Mouse (Mus musculus) MEL (cell line): Measurements from ENCODE around the gene Tm9sf1. TPM values are rescaled to one million over a fixed set of nuclear protein-coding genes. Genes with fewer than 3 reads are reported as not detected.

Experiments
- DNase-seq: peaks from one replicate; pipeline ENCODE4 v3.0.0; 2011; ENCODE audit warnings: low read depth, low spot score
- H3K27ac ChIP-seq: 2 replicates; pipeline ENCODE4 v1.5.1; 2012; ENCODE audit warnings: low read depth, mild to moderate bottlenecking, control low read depth, low read length, moderate library complexity; ENCODE audit not compliant: control insufficient read depth
- H3K27me3 ChIP-seq, 2 experiments: fragments of 150-350 bp in 1 of 2; sonication (generic) in 1 of 2; 2 replicates each; pipeline ENCODE4 v1.6.1; 2012; ENCODE audit warnings: low read length in 2 of 2, mild to moderate bottlenecking in 2 of 2, improper control_type of control experiment in 1 of 2, moderate library complexity in 1 of 2; ENCODE audit not compliant: insufficient read depth in 2 of 2, control insufficient read depth in 1 of 2
- H3K36me3 ChIP-seq, 2 experiments: 2 replicates each; pipeline ENCODE4 v1.6.1; 2012 to 2014; ENCODE audit warnings: low read length in 2 of 2, improper control_type of control experiment in 1 of 2, inconsistent platforms in 1 of 2, mild to moderate bottlenecking in 1 of 2; ENCODE audit not compliant: insufficient read depth in 2 of 2, control insufficient read depth in 1 of 2
- H3K4me1 ChIP-seq, 2 experiments: fragments of 150-350 bp in 1 of 2; sonication (generic) in 1 of 2; 2 replicates each; pipeline ENCODE4 v1.6.1; 2012; ENCODE audit warnings: low read length in 2 of 2, improper control_type of control experiment in 1 of 2, mild to moderate bottlenecking in 1 of 2; ENCODE audit not compliant: insufficient read depth in 2 of 2, control insufficient read depth in 1 of 2
- H3K4me3 ChIP-seq, 2 experiments: fragments of 150-350 bp in 1 of 2; sonication (generic) in 1 of 2; 2 replicates each; pipeline ENCODE4 v1.5.1; 2012; ENCODE audit warnings: low read depth in 2 of 2, low read length in 2 of 2, mild to moderate bottlenecking in 2 of 2, moderate library complexity in 2 of 2, control low read depth in 1 of 2, improper control_type of control experiment in 1 of 2; ENCODE audit not compliant: control insufficient read depth in 1 of 2, insufficient read depth in 1 of 2
- H3K79me2 ChIP-seq: 2 replicates; pipeline ENCODE4 v1.6.1; 2012; ENCODE audit warnings: mild to moderate bottlenecking, low read length, moderate library complexity; ENCODE audit not compliant: control insufficient read depth, poor library complexity, insufficient read depth
- H3K9ac ChIP-seq: 2 replicates; pipeline ENCODE4 v1.6.1; 2012; ENCODE audit warnings: low read depth, mild to moderate bottlenecking, control low read depth, low read length, moderate library complexity; ENCODE audit not compliant: control insufficient read depth, poor library complexity, severe bottlenecking
- H3K9me3 ChIP-seq: fragments of 150-350 bp; sonication (generic); replicated peaks from 2 replicates; pipeline ENCODE4 v1.6.1; 2012; ENCODE audit warnings: mild to moderate bottlenecking, low read length, improper control_type of control experiment, moderate library complexity; ENCODE audit not compliant: insufficient read depth
- CHD1 ChIP-seq: IDR thresholded peaks from 2 replicates; pipeline ENCODE4 v1.6.1; 2012; ENCODE audit warnings: low read depth, mild to moderate bottlenecking, inconsistent platforms, low read length, improper control_type of control experiment
- CHD2 ChIP-seq: IDR thresholded peaks from 2 replicates; pipeline ENCODE4 v1.6.1; 2011; ENCODE audit warnings: low read length, improper control_type of control experiment
- E2F4 ChIP-seq: IDR thresholded peaks from 2 replicates; pipeline ENCODE4 v1.6.1; 2011; ENCODE audit warnings: low read depth, low read length, improper control_type of control experiment, borderline replicate concordance
- ELF1 ChIP-seq: IDR thresholded peaks from 2 replicates; pipeline ENCODE4 v1.6.1; 2014; ENCODE audit warnings: low read depth, mild to moderate bottlenecking, inconsistent platforms, low read length, improper control_type of control experiment, moderate library complexity
- EP300 ChIP-seq, 2 experiments: IDR thresholded peaks; 2 replicates each; pipeline ENCODE4 v1.6.1; 2011; ENCODE audit warnings: improper control_type of control experiment in 2 of 2, low read length in 2 of 2, low read depth in 1 of 2, mild to moderate bottlenecking in 1 of 2
- ETS1 ChIP-seq: IDR thresholded peaks from 2 replicates; pipeline ENCODE4 v1.6.1; 2012; ENCODE audit warnings: low read depth, mild to moderate bottlenecking, inconsistent platforms, low read length, improper control_type of control experiment, moderate library complexity
- GABPA ChIP-seq: IDR thresholded peaks from 2 replicates; pipeline ENCODE4 v1.6.1; 2012; ENCODE audit warnings: low read depth, mild to moderate bottlenecking, inconsistent platforms, low read length, improper control_type of control experiment, moderate library complexity
- GATA1 ChIP-seq: IDR thresholded peaks from 2 replicates; pipeline ENCODE4 v1.6.1; 2011; ENCODE audit warnings: low read depth, low read length, improper control_type of control experiment
- HCFC1 ChIP-seq: IDR thresholded peaks from 2 replicates; pipeline ENCODE4 v1.6.1; 2012; ENCODE audit warnings: low read depth, mild to moderate bottlenecking, inconsistent platforms, low read length, improper control_type of control experiment, moderate library complexity
- JUND ChIP-seq: IDR thresholded peaks from 2 replicates; pipeline ENCODE4 v1.6.1; 2011; ENCODE audit warnings: low read depth, mild to moderate bottlenecking, improper control_type of control experiment, low read length
- MAFK ChIP-seq: IDR thresholded peaks from 2 replicates; pipeline ENCODE4 v1.6.1; 2011; ENCODE audit warnings: low read depth, mild to moderate bottlenecking, low read length, improper control_type of control experiment, borderline replicate concordance
- MAX ChIP-seq: IDR thresholded peaks from 2 replicates; pipeline ENCODE4 v1.6.1; 2011; ENCODE audit warnings: low read length, improper control_type of control experiment
- MAZ ChIP-seq: IDR thresholded peaks from 2 replicates; pipeline ENCODE4 v1.6.1; 2012; ENCODE audit warnings: low read depth, mild to moderate bottlenecking, inconsistent platforms, low read length, improper control_type of control experiment
- MEF2A ChIP-seq: IDR thresholded peaks from 2 replicates; pipeline ENCODE4 v1.6.1; 2014; ENCODE audit warnings: low read depth, mild to moderate bottlenecking, inconsistent platforms, low read length, improper control_type of control experiment; ENCODE audit not compliant: poor library complexity, insufficient replicate concordance, severe bottlenecking; ENCODE audit errors: extremely low read depth
- MXI1 ChIP-seq: IDR thresholded peaks from 2 replicates; pipeline ENCODE4 v1.6.1; 2011; ENCODE audit warnings: mild to moderate bottlenecking, low read depth, low read length, improper control_type of control experiment
- MYB ChIP-seq: IDR thresholded peaks from 2 replicates; pipeline ENCODE4 v1.6.1; 2011; ENCODE audit warnings: mild to moderate bottlenecking, low read depth, low read length, improper control_type of control experiment
- MYC ChIP-seq: IDR thresholded peaks from 2 replicates; pipeline ENCODE4 v1.6.1; 2011; ENCODE audit warnings: low read depth, mild to moderate bottlenecking, low read length, improper control_type of control experiment, moderate library complexity
- NRF1 ChIP-seq: IDR thresholded peaks from 2 replicates; pipeline ENCODE4 v1.6.1; 2014; ENCODE audit warnings: low read depth, mild to moderate bottlenecking, inconsistent platforms, low read length, improper control_type of control experiment, moderate library complexity; ENCODE audit not compliant: poor library complexity, insufficient read depth, severe bottlenecking
- POLR2AphosphoS2 ChIP-seq: IDR thresholded peaks from 2 replicates; pipeline ENCODE4 v1.6.1; 2011; ENCODE audit warnings: low read length, improper control_type of control experiment
- POLR2AphosphoS5 ChIP-seq: IDR thresholded peaks from 2 replicates; pipeline ENCODE4 v1.6.1; 2012; ENCODE audit warnings: low read depth, borderline replicate concordance, mild to moderate bottlenecking, inconsistent platforms, low read length, moderate library complexity, mixed read lengths
- RAD21 ChIP-seq: IDR thresholded peaks from 2 replicates; pipeline ENCODE4 v1.6.1; 2011; ENCODE audit warnings: mild to moderate bottlenecking, low read depth, low read length, improper control_type of control experiment
- RCOR1 ChIP-seq: IDR thresholded peaks from 2 replicates; pipeline ENCODE4 v1.6.1; 2012; ENCODE audit warnings: low read depth, mild to moderate bottlenecking, inconsistent platforms, low read length, improper control_type of control experiment
- SIN3A ChIP-seq: IDR thresholded peaks from 2 replicates; pipeline ENCODE4 v1.6.1; 2012; ENCODE audit warnings: low read length, improper control_type of control experiment, inconsistent platforms
- SMC3 ChIP-seq: IDR thresholded peaks from 2 replicates; pipeline ENCODE4 v1.6.1; 2011; ENCODE audit warnings: low read depth, low read length, improper control_type of control experiment
- TBP ChIP-seq: IDR thresholded peaks from 2 replicates; pipeline ENCODE4 v1.8.0; 2011; ENCODE audit warnings: low read depth, low read length, improper control_type of control experiment
- TCF12 ChIP-seq: IDR thresholded peaks from 2 replicates; pipeline ENCODE4 v1.6.1; 2014; ENCODE audit warnings: low read depth, mild to moderate bottlenecking, inconsistent platforms, low read length, improper control_type of control experiment, moderate library complexity
- UBTF ChIP-seq: IDR thresholded peaks from 2 replicates; pipeline ENCODE4 v1.6.1; 2012; ENCODE audit warnings: low read depth, mild to moderate bottlenecking, inconsistent platforms, low read length, improper control_type of control experiment, moderate library complexity, borderline replicate concordance; ENCODE audit not compliant: insufficient read depth
- USF1 ChIP-seq: IDR thresholded peaks from 2 replicates; pipeline ENCODE4 v1.6.1; 2014; ENCODE audit warnings: low read depth, mild to moderate bottlenecking, inconsistent platforms, low read length, improper control_type of control experiment, moderate library complexity
- USF2 ChIP-seq, 2 experiments: IDR thresholded peaks; 2 replicates each; pipeline ENCODE4 v1.6.1; 2011 to 2012; ENCODE audit warnings: improper control_type of control experiment in 2 of 2, low read length in 2 of 2, borderline replicate concordance in 1 of 2, inconsistent platforms in 1 of 2, low read depth in 1 of 2, mild to moderate bottlenecking in 1 of 2; ENCODE audit not compliant: insufficient read depth in 1 of 2
- ZC3H11A ChIP-seq: IDR thresholded peaks from 2 replicates; pipeline ENCODE4 v1.6.1; 2012; ENCODE audit warnings: low read depth, mild to moderate bottlenecking, inconsistent platforms, low read length, improper control_type of control experiment
- ZKSCAN1 ChIP-seq: IDR thresholded peaks from 2 replicates; pipeline ENCODE4 v1.6.1; 2012; ENCODE audit warnings: low read depth, mild to moderate bottlenecking, inconsistent platforms, low read length, improper control_type of control experiment, moderate library complexity
- ZMIZ1 ChIP-seq: IDR thresholded peaks from 2 replicates; pipeline ENCODE4 v1.6.1; 2012; ENCODE audit warnings: low read depth, mild to moderate bottlenecking, inconsistent platforms, low read length, improper control_type of control experiment, moderate library complexity
- polyA plus RNA-seq, 2 experiments: library from polyadenylated mRNA; stranded (reverse) in 1 of 2; unstranded in 1 of 2; fragments of >175 nt in 1 of 2; fragments of >200 nt in 1 of 2; gene quantifications; 2 replicates each; pipeline versions ENCODE4 v1.2.1 to v1.2.4; 2012; ENCODE audit warnings: low replicate concordance in 2 of 2, low read depth in 1 of 2; ENCODE audit not compliant: insufficient read length in 2 of 2, insufficient read depth in 1 of 2, missing spikeins in 1 of 2
- total RNA-seq: library from RNA; depleted of rRNA; stranded (reverse); fragments of 300-350 nt; gene quantifications from 2 replicates; pipeline ENCODE4 v1.2.3, GENCODE M21; 2012

The Tm9sf1 gene
- total and polyA plus RNA-seq, 3 experiments = 60.5 to 80.1 TPM; not detected in 1

- peak; percentile 43; the same call in 1 of the 2 replicates for TF ChIP-seq TCF12
- peak; percentile 81 for TF ChIP-seq HCFC1
- TF ChIP-seq SIN3A = peak; percentile 54; the same call in 1 of the 2 replicates
- TF ChIP-seq, all 39 proteins: peak for 14
These were observed 52.2 kb downstream of the Tm9sf1 start, which contains the start of gene Rnf31 (continued) for GRCm38 (mm10) chr14:55591331-55591891.

- peak within 1 kb of the TSS; percentile 82 for H3K9ac ChIP-seq
- peaks cover 3 to 39% of the 10 kb centered on the region in 2 experiments for H3K4me1 ChIP-seq
- DNase-seq = peak; percentile 98
- H3K9me3 ChIP-seq = no peaks in the 10 kb centered on the region
- H3K27ac ChIP-seq = peak within 1 kb of the TSS; percentile 86
- peak within 1 kb of the TSS; percentile 80 to 94 for H3K4me3 ChIP-seq
- H3K27me3 ChIP-seq = no peaks in the 10 kb centered on the region
- H3K79me2 ChIP-seq = peaks cover 24% of the 10 kb centered on the region
- H3K36me3 ChIP-seq = peaks cover 3 to 25% of the 10 kb centered on the region in 2 experiments; a peak in 3 of 4 replicates
- no peak for TF ChIP-seq GABPA
- TF ChIP-seq E2F4 = no peak
- peak; percentile 85 for TF ChIP-seq MXI1
- 0 out of 2 replicates have a peak, but pooled peaks have one; percentile 56 for TF ChIP-seq ETS1
- TF ChIP-seq ZC3H11A = no peak
- TF ChIP-seq SIN3A = peak; percentile 85
- no peak; the same call in 1 of the 2 replicates for TF ChIP-seq HCFC1
- TF ChIP-seq RAD21 = no peak
- TF ChIP-seq MYC = no peak
- no peak for TF ChIP-seq CHD2
- TF ChIP-seq CHD1 = no peak
- no peak for TF ChIP-seq GATA1
- TF ChIP-seq USF2 (IDR thresholded peaks at IDR 0.05; ENCODE audit: borderline replicate concordance in 1 of 2, insufficient read depth in 1 of 2, low read depth in 1 of 2, low read length in 2 of 2) = no peak
- no peak for TF ChIP-seq RCOR1
- no peak for TF ChIP-seq NRF1
- no peak for TF ChIP-seq MAZ
- no peak for TF ChIP-seq ZKSCAN1
- no peak for TF ChIP-seq MYB
- TF ChIP-seq ZMIZ1 = no peak
- no peak for TF ChIP-seq USF1
- TF ChIP-seq POLR2AphosphoS2 = peak; percentile 74
- no peak for TF ChIP-seq MAFK
- peak in 1 of 2 experiments; percentile 0; a peak in 1 of 4 replicates for TF ChIP-seq EP300 (IDR thresholded peaks at IDR 0.05; ENCODE audit: low read depth in 1 of 2, low read length in 2 of 2)
- no peak for TF ChIP-seq UBTF
- no peak for TF ChIP-seq TBP
- TF ChIP-seq MEF2A = no peak
- TF ChIP-seq MAX = no peak; the same call in 1 of the 2 replicates
- TF ChIP-seq TCF12 = no peak; the same call in 1 of the 2 replicates
- no peak for TF ChIP-seq POLR2AphosphoS5
- no peak for TF ChIP-seq SMC3
- peak; percentile 15; the same call in 1 of the 2 replicates for TF ChIP-seq ELF1
- no peak for TF ChIP-seq JUND
These were observed 52.8 kb downstream of the Tm9sf1 start, which contains the start of gene Psme2 for GRCm38 (mm10) chr14:55590748-55591330. Gene Psme2 (minus strand): TSS chr14:55591113.
